Mouse (Mus musculus): ENCODE data around the gene Tlr3.
A peak's percentile ranks its signal among the peaks of the same experiment; 100 is the strongest.

Tlr3 gene

GRCm38 (mm10) chr8:45410882-45411281, at the start of gene Tlr3:
TSS of gene Tlr3 (minus strand) at chr8:45411080.
- DNase-seq (ENCODE audit: low spot score in 2 of 2), result no peak

- no peak for DNase-seq (ENCODE audit: low spot score in 2 of 2)
Measured at GRCm38 (mm10) chr8:45457874-45458273, 47.0 kb upstream of the Tlr3 start.

- DNase-seq (ENCODE audit: low spot score in 2 of 2), result no peak
Measured at GRCm38 (mm10) chr8:45454426-45454825, 43.5 kb upstream of the Tlr3 start.

- DNase-seq (ENCODE audit: low spot score in 2 of 2), result no peak
Measured at GRCm38 (mm10) chr8:45452115-45452514, 41.2 kb upstream of the Tlr3 start.

GRCm38 (mm10) chr8:45448842-45449241, 38.0 kb upstream of the Tlr3 start:
- no peak for DNase-seq (ENCODE audit: low spot score in 2 of 2)

- DNase-seq (ENCODE audit: low spot score in 2 of 2), result no peak
Measured at GRCm38 (mm10) chr8:45448257-45448656, 37.4 kb upstream of the Tlr3 start.

GRCm38 (mm10) chr8:45438899-45439535, 28.1 kb upstream of the Tlr3 start:
- no peak for DNase-seq (ENCODE audit: low spot score in 2 of 2)

- DNase-seq (ENCODE audit: low spot score in 2 of 2), result no peak
Measured at GRCm38 (mm10) chr8:45420151-45420550, 9.3 kb upstream of the Tlr3 start.

GRCm38 (mm10) chr8:45414965-45415364, 4.1 kb upstream of the Tlr3 start:
- DNase-seq (ENCODE audit: low spot score in 2 of 2), result peak in 1 of 2 experiments; percentile 12

GRCm38 (mm10) chr8:45410146-45410880, 567 bp downstream of the Tlr3 start:
- peak; percentile 1 to 22 for DNase-seq (ENCODE audit: low spot score in 2 of 2)

- DNase-seq (ENCODE audit: low spot score in 2 of 2), result no peak
Measured at GRCm38 (mm10) chr8:45409702-45410101, 1.2 kb downstream of the Tlr3 start.

GRCm38 (mm10) chr8:45383250-45383649, 27.6 kb downstream of the Tlr3 start:
- DNase-seq (ENCODE audit: low spot score in 2 of 2), result no peak

- no peak for DNase-seq (ENCODE audit: low spot score in 2 of 2)
Measured at GRCm38 (mm10) chr8:45381963-45382347, 28.9 kb downstream of the Tlr3 start, which contains the start of gene Fam149a. TSS of gene Fam149a (minus strand) at chr8:45382291.

- no peak for DNase-seq (ENCODE audit: low spot score in 2 of 2)
Measured at GRCm38 (mm10) chr8:45381075-45381962, 29.6 kb downstream of the Tlr3 start.

GRCm38 (mm10) chr8:45380598-45380997, 30.3 kb downstream of the Tlr3 start:
- no peak for DNase-seq (ENCODE audit: low spot score in 2 of 2)

- DNase-seq (ENCODE audit: low spot score in 2 of 2), result no peak
Measured at GRCm38 (mm10) chr8:45374071-45374470, 36.8 kb downstream of the Tlr3 start.

GRCm38 (mm10) chr8:45367154-45367553, 43.7 kb downstream of the Tlr3 start:
- DNase-seq (ENCODE audit: low spot score in 2 of 2), result no peak

- no peak for DNase-seq (ENCODE audit: low spot score in 2 of 2)
Measured at GRCm38 (mm10) chr8:45363220-45363619, 47.7 kb downstream of the Tlr3 start.

- DNase-seq (ENCODE audit: low spot score in 2 of 2), result no peak
Measured at GRCm38 (mm10) chr8:45362323-45362722, 48.6 kb downstream of the Tlr3 start.

- no peak for DNase-seq (ENCODE audit: low spot score in 2 of 2)
Measured at GRCm38 (mm10) chr8:45359091-45359605, 51.7 kb downstream of the Tlr3 start.

GRCm38 (mm10) chr8:45358132-45358918, 52.6 kb downstream of the Tlr3 start:
- no peak for DNase-seq (ENCODE audit: low spot score in 2 of 2)

All from natural killer cell, adult 2 months (primary cell).